Mouse (Mus musculus): ENCODE measurements around the gene Ttc7b.

The Ttc7b gene

DNA sequence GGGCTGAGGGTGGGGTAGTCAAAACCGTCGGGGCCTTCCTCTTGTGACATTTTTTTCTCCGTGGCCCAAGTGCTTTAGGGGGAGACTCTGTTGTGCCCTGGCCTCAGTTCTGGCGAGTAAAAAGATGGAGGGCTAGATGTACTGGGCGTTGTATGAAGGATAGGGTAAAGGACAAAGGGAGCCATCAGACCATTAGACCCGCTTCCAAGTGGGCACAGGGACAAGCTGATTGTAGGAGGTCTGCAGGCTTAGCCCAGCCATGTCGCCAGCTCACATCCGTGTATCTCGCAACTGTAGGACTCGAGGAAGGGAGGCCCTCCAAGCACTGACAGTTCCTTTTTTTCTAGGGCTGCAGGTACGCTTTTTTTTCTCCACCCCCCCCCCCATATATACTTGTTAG lies 111.9 kb downstream of the Ttc7b start:
- no peak for DNase-seq (ENCODE audit: low spot score)

- no peak for DNase-seq (ENCODE audit: low spot score)
Measured at GRCm38 (mm10) chr12:100408143-100408542, 112.5 kb downstream of the Ttc7b start.

GRCm38 (mm10) chr12:100407371-100407770 lies 113.3 kb downstream of the Ttc7b start:
- no peak for DNase-seq (ENCODE audit: low spot score)

GRCm38 (mm10) chr12:100406094-100406493 lies 114.5 kb downstream of the Ttc7b start:
- DNase-seq (ENCODE audit: low spot score) = no peak

DNA sequence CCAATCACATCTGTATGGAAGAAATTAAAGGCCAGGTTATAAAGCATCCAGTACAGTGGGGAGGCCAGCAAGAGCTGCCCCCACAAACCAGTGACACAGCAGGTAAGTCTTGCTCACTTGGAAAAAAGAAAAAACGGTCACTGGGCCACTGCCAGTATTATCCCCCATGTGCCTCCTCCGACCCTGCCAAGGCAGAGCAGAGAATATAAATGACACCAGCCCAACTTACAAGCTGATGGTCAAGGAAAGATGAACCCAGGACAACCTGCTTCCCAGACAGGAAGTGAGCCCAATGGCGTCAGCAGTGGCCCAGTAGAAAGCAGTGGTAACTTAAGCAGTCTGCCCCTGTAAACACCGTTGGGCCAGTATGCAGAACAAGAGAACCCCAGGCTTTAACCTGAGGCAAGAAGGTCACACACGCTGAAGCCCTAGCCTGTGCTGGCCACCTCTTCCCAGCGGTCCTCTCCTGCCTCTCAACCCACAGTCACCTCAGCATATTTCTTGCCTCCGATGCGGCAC lies 115.1 kb downstream of the Ttc7b start:
- DNase-seq (ENCODE audit: low spot score) = no peak

GRCm38 (mm10) chr12:100404430-100404829 lies 116.2 kb downstream of the Ttc7b start:
- no peak for DNase-seq (ENCODE audit: low spot score)

DNA sequence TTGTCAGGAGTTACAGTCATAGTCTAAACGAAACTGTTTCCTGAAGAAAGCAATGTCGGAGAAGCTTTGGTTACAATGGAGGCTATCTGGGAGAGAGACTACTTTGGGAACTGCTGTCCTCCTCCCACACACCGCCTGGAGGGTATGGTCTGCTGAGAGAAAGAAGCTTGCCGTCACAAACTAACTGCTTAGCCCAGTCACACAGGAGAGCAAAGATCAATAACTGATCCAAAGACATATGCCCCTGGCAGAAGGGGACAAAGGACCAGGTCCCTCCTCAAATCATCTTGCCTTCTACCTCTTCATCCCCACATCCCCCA lies 117.7 kb downstream of the Ttc7b start:
- DNase-seq (ENCODE audit: low spot score) = no peak

DNA sequence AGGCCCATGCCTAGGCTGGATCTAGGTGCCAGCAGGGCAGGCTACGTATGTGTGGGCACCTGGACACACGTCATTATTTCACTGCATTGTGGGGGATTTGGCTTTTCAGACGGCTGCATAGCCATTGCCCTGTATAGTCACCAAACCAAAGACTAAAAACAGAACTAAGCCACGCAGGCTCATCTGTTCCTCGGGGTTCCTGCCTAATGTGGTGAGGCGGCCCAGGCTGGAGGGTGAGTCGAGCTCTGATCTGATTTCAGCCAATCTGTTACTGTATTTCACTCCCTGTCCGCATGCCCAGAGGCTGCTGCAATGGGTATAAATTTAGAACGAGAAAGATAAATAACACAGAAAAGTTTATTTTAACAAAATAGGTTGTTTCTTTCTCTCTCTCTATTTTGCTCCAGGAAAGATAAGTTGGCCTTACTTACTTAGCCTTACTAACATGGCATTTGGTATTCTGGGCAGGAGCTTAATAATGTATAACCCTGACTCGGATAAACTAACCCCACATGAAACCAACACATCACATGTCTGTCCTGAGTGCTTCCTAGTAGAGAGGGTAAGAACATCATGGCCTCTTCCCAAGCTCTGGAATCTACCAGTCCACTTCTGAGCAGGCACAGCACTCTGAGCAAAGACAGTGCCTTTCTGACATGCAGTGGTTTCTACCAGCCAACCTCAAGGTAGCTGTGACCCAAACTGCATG lies 118.2 kb downstream of the Ttc7b start:
- no peak for DNase-seq (ENCODE audit: low spot score)

- DNase-seq (ENCODE audit: low spot score) = no peak
Measured at GRCm38 (mm10) chr12:100400119-100400518, 120.5 kb downstream of the Ttc7b start.

DNA sequence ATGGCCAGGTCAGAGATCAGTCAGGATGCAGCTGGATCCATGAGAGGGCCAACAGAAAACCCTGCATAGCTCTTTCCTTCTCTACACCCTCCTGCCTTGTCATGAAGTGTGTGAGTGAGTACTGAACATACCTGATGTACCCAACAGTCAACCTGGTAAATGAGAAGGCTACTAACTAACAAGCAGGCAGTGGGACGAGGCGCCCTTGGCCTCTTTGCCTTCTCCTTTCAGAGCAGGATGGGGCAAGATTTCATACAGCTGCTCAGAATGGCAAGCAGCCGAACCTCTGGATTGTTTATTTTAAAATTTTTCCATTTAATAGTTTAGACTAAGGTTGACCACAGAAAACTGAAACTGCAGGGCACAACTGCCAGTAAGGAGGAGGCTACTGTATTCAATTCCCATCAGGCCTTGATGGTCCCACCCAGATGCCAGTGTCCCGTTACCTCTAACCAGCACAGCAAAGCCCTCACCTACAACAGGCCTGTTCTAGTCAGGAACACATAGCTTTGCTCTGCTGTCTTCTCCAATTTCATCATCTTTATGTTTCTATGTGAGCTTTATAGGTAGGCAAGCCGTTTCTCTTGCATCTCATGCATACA lies 121.4 kb downstream of the Ttc7b start:
- DNase-seq (ENCODE audit: low spot score) = no peak

GRCm38 (mm10) chr12:100398268-100398943 lies 122.2 kb downstream of the Ttc7b start:
- no peak for DNase-seq (ENCODE audit: low spot score)

- DNase-seq (ENCODE audit: low spot score) = no peak
Measured at GRCm38 (mm10) chr12:100397432-100398146, 123.0 kb downstream of the Ttc7b start.

DNA sequence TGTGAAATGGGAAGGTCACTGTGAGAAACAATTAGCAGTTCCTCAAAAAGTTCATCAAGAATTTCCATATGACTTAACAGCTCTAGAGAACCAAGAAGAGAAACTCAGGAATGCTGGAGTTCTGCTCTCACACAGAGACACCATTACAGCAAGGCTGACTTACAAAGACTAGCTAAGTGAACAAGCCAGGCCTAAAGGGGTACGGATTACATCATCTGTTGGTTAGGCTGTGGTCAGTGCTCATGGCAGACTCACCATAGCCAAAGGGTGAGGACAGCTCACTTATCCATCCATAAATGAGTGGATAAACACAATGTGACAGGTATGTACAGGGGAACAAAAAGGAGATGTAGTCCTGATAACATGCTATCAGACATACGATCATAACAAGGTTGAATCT lies 123.8 kb downstream of the Ttc7b start:
- DNase-seq (ENCODE audit: low spot score) = no peak

- DNase-seq (ENCODE audit: low spot score) = no peak
Measured at GRCm38 (mm10) chr12:100393532-100393931, 127.1 kb downstream of the Ttc7b start.

GRCm38 (mm10) chr12:100393109-100393508 lies 127.5 kb downstream of the Ttc7b start:
- no peak for DNase-seq (ENCODE audit: low spot score)

GRCm38 (mm10) chr12:100392466-100392865 lies 128.2 kb downstream of the Ttc7b start:
- no peak for DNase-seq (ENCODE audit: low spot score)

GRCm38 (mm10) chr12:100391890-100392289 lies 128.7 kb downstream of the Ttc7b start:
- no peak for DNase-seq (ENCODE audit: low spot score)

DNA sequence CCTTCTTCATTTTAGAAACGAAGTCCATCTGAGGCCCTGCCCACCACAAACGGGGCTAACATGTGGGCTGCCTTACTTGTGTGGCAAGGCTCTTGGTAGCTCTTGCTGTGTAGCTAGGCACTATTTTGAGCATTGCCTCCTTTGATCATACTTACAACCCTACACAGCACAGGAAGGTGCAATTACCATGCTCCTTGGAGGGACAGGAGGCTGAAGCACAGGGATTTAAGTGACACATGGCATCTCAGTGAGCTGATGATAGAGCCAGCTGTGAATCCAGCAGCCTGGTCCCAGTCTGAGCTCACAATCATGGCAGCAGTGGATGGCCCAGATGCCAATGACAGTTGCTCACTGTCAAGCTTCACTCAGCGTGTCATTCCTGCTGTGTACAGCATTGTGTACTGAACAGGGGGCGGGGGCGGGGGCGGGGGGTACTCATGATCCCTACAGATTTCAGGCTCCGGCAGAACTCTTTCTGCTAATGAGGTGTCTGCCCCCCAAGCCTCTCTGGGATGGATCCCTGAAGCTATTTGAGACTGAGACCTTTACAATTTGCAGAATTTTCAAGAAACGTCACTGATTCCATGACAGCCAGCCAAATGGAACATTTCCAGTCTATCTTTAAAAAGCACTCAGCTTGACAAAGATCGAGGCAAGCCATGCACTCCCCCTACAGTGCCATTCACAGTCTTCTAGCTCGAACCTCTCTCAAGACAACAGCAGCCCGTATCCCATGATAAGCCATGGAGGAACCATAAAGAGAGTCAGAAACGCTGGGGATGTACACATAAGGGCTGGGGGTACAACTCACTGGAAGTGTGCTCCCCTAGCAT lies 130.5 kb downstream of the Ttc7b start:
- DNase-seq (ENCODE audit: low spot score) = no peak

GRCm38 (mm10) chr12:100386259-100386658 lies 134.4 kb downstream of the Ttc7b start:
- no peak for DNase-seq (ENCODE audit: low spot score)

GRCm38 (mm10) chr12:100382526-100382925 lies 138.1 kb downstream of the Ttc7b start:
- DNase-seq (ENCODE audit: low spot score) = no peak

DNA sequence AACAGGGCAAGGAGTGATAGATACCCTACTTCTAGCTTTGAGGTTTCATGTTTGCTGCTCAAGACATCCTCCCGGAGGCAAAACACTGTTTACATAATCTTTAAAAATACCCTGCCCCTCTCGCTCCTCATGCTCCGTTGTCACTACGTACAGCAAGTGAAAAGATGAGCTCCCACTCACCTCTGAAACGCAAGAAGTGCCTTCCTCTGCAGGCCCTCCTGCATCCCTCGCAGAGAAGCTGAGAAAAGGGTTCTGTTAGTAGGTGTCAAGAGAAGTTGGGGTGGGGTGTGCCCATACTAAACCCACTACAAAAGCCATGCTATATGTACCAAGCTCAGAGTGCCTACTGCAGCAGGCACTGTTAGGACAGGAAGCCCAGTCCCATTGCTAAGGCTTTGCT lies 138.7 kb downstream of the Ttc7b start:
- DNase-seq (ENCODE audit: low spot score) = no peak
